Mouse (Mus musculus): ENCODE measurements around the gene Sae1. TPM values are rescaled to one million over a fixed set of nuclear protein-coding genes. Genes with fewer than 3 reads are reported as not detected.
A peak's percentile ranks its signal among the peaks of the same experiment; 100 is the strongest.
"Not testable (repeated sequence)": the region's sequence is repeated elsewhere in the genome, so short reads cannot be mapped to it uniquely, and the experiment has no call there.

Sae1 gene
- polyA plus RNA-seq, 1 experiment, result 92.9 TPM

DNA sequence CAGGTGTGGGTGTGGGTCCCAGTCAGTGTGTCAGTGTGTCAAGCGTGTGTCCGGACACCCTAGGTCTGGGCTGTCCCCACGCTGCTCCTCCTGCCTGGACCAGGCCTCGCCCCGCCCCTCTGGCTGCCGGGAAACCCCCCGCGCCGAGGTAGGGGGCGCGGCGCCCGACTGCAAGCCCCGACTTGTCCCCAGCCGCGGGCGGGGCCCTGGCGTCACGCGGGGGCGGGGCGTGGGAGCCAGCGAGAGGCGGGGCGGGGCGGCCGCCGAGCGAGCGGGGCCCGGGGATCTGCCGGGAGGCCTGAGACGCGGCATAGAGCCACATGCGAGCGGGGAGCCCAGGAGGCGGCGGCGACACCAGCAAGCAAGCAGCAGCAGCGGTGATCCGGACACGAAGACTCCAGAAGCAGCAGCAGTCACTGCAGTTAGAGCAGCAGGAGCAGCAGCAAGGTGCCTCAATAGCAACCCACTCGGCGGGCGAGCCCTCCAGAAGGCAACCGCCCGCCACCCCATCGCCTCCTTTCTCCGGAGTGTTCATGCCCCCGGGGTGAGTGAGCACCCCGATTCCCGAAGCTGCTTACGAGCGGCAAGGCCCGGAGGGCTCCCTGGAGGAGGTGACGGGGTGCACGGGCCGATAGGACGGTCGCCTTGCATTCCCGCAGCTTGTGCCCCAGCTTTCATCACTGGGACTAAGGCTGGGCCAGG is 78.1 kb downstream of the Sae1 start:
- no peak for TF ChIP-seq GATA1 (IDR thresholded peaks at IDR 0.05; ENCODE audit: low read length)

DNA sequence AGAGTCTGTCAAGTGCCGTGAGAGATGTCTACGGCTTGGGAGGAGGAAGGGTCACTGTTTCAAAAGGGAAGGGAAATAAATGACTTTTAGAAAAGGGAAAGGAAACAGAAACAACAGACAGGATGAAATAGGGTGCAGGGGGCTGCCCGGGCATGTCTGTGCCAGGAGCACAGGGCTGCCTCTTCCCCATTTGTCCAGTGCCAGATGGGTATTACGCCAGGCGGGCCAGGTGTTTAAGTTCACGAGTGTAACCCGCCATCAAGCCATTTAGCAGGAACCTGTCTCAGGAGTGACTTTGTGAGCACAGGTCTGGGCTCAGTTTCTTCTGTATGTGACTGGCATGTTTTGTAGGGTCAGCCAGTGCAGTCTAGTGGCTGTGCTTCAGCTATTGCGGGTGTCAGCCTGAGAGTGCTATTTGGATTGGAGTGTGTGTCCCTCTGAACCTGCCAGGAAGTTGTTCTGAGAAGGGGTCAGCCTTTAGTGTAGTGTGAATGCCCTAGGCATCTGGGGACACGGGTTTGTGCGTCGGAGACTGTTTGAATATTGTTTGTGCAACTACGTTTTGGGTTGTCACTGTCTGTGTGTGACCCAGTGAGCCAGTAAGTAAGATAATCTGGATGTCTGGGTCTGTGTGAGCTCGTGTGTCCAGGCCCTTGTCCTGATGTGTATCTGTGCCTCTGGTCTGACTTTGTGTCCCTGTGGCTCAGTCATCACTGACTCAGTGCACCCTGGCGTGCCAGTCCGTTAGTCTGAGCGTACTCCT is 78.9 kb downstream of the Sae1 start:
- TF ChIP-seq GATA1 (IDR thresholded peaks at IDR 0.05; ENCODE audit: low read length), result no peak

DNA sequence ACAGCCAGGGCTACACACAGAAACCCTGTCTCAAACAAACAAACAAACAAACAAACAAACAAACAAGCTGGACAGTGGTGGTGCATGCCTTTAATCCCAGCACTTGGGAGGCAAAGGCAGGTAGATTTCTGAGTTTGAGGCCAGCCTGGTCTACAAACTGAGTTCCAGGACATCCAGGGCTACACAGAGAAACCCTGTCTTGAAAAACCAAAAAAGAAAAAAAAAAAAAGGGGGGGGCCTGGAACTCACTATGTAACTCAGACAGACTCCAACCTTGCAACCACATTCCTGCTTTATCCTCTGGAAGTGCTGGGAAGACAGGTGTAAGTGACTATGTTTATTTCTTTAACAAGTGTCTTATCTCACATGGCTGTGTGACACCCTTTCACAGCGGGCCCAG is 79.5 kb downstream of the Sae1 start, which contains the start of gene Bbc3:
Gene Bbc3, plus strand, starts transcription at position 301 of the 400 bp plus-strand sequence.
- not testable (repeated sequence) for TF ChIP-seq GATA1 (IDR thresholded peaks at IDR 0.05; ENCODE audit: low read length)

DNA sequence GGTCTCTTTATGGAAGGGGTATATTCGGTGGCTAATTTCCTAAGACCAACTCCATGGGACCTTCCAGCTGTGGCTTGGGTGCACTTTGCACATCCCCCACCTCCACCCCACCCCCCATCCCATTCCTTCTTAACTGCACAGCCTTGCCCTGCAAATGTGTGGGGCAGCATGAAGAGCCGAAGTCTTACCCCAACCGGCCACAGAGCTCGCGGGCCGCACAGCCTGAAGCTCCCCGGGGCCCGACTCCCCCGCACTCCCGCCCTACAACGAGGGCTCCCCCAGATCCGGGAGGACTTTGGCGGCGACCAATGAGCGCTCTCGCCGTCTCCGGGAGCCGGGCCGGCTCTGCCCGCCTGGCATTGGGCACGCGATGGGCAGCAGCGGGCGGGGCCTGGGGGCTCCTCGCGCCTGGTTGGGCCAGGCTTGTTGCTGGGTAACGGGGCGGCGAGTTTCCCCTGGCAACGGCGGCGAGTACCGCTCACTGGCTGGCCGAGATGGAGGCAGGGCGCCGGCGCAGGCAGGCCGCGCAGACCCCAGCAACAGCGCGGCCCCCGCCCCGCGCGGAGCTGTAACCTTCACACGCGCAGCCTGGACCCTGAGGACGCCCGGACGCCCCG is 88.1 kb downstream of the Sae1 start:
- TF ChIP-seq GATA1 (IDR thresholded peaks at IDR 0.05; ENCODE audit: low read length), result no peak

DNA sequence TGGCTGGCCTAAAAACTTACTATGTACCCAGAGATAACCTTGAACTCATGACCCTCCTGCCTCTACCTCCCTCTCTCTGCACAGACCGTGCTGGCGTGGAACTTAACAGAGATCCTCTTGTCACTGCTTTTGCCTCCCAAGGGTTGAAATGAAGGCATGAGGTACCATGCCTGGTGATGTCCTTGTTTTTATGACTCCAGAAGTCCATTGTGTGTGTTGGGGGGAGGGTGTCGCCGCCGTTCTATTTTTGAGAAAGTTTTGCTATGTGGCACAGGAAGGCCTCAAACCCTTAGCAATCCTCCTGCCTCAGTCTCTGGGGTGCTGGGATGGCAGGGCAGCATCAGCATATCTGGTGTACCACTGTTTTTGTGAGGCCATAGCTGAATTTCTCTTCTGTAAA is 88.7 kb downstream of the Sae1 start:
- no peak for TF ChIP-seq GATA1 (IDR thresholded peaks at IDR 0.05; ENCODE audit: low read length)

DNA sequence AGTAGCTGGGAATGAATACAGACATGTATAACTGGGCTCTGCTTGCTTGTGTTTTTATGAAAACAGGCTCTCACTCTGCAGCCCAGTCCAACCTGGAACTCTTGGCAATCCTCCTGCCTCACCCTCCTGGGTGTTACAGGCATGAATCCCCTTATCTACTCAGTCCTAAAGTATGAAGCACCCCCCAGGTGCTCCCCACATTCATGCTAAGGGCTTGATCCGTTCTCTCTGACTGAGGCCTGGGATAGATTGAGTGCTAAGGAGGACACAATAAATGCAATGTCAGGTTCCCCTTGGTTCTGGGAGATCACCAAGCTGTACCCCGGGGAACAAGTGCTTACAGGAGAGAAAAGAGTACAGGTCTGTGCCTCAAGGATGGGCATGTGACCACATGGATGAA is 90.0 kb downstream of the Sae1 start:
- TF ChIP-seq GATA1 (IDR thresholded peaks at IDR 0.05; ENCODE audit: low read length), result no peak

DNA sequence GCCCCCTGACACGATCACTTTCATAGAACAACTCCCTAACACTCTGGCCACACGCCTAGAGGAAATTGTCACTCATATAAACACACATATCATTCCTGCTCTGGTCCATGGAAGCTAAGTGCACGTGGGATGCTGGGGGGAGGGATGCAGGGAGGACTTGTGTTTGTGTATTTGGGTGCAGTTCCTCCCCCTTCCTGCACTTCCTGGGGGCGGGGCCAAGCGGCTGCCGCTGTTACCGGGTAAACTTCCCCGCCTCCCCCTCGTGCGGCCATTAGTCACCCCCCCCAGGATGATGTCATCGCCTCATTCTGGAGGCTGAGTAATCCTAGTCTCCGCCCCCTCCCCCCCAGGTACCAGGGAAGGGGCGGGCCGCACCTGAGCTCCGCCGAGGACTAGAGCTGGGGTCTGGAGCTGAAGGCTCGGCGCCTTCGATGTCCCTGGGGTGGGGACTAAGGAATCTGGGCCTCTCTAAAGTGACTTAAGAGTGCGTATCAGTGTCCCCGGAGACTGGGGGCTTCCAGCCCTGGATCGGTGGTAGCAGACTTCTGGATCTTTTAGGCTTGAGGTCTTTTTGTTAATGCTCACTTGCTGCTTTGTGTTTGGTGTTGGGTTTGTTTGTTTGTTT is 90.7 kb downstream of the Sae1 start:
- TF ChIP-seq GATA1 (IDR thresholded peaks at IDR 0.05; ENCODE audit: low read length), result no peak

DNA sequence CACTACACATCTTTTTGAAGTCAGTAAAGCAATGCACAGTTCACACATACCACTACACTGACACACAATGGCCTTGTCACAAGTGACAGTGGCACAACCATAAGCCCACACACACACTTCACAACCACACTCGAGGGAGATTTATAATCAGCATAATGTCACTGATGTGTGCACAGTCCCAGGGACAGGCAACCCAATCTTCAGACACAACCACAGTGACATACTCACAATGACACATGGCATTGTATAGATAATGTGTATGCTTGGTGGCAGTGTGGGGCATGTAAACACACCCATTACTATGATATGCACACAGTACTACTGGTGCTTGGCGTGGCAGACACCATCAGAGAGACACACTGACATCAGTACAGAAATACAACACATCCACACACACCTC is 91.5 kb downstream of the Sae1 start:
- no peak for TF ChIP-seq GATA1 (IDR thresholded peaks at IDR 0.05; ENCODE audit: low read length)

DNA sequence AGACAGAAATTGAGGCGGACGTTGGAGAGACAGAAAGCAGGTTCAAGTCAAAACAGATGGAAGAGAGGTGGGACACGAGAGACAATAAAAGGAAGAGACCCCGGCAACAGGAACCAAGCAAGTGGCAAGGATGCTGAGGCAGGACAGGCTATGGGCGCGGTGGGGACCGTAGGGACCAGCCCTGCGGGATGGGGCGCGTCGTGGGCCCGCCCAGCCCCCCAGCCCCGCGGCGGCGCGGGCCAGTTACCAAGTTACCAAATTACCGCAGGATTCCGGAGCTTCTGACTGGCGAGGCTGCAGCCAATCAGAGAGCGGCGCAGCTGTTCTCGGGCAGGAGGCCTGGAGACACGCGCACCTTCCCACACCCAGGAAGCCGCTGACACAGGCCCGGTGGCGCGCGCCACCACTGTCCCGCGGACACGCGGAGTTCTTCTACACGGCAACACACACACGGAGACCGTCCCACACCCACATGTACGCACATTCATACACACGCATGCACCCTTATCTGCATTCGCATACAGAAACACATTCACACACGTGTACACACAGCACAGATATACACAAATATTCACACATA is 92.2 kb downstream of the Sae1 start:
- TF ChIP-seq GATA1 (IDR thresholded peaks at IDR 0.05; ENCODE audit: low read length), result no peak

DNA sequence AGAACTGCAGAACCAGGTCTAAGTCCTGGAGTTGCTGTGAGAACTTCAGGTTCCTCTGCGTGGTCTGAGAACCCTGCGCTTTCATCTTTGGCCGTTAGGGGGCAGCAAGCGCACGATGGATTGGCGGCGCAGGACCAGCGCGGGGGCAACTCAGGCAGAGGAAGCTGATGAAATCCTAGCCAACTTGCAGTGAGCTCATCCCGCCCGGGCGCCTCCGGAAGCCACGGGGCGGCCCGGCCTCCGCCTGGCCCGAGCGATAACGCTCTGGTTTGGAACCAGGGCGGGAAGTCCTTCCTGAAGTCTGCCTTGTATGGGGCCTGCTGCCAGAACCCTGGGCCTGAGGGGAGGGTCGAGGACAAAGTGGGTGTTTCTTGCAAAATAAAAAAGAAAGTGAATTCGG is 92.8 kb downstream of the Sae1 start:
- peak; percentile 7 for TF ChIP-seq GATA1 (IDR thresholded peaks at IDR 0.05; ENCODE audit: low read length)

DNA sequence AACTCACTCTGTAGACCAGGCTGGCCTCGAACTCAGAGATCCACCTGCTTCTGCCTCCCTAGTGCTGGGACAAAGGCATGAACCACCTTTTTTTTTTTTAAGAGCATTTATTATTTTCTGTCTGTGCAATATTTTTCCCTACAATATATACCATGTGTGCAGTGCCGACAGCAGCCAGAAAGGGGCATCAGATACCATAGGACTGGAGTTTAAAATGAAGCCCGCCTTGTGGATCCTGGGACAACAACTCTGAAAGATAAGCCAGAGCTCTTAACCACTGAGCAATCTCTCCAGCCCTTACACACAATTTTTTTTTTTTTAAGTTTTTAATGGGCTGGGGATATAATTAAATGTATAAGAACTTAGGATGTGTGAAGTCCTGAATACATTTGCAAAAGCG is 93.3 kb downstream of the Sae1 start:
- TF ChIP-seq GATA1 (IDR thresholded peaks at IDR 0.05; ENCODE audit: low read length), result no peak

DNA sequence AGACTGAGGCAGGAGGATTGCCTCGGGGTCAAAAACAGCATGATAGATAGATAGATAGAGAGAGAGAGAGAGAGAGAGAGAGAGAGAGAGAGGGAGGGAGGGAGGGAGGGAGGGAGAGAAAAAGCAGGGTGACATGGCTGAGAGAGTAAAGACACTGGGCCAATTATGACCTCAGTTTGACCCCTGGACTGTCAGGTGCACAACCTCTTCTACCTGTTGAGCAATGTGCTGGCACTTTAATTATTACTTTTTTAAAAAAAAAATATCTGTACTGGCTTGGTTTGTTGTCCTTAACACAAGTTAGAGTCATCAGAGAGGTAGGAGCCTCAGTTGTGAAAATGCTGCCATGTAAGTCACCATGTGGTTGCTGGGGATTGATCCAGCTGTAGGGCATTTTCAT is 99.8 kb downstream of the Sae1 start:
- TF ChIP-seq GATA1 (IDR thresholded peaks at IDR 0.05; ENCODE audit: low read length), result no peak

DNA sequence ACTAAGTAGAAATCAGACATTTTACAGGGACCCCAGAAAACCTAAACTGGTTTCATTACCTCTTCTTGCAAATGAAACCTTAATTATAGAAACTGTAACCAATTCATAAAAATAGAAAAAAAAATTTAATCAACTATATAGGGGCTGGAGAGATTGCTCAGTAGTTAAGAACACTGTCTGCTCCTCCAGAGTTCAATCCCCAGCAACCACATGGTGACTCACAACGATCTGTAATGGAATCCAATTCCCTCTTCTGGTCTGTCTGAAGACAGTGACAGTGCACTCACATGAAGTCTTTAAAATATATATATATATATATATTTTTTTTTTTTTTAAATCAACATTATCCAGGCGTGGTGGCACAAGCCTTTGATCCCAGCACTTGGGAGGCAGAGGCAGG is 100.6 kb downstream of the Sae1 start:
- TF ChIP-seq GATA1 (IDR thresholded peaks at IDR 0.05; ENCODE audit: low read length), result no peak

DNA sequence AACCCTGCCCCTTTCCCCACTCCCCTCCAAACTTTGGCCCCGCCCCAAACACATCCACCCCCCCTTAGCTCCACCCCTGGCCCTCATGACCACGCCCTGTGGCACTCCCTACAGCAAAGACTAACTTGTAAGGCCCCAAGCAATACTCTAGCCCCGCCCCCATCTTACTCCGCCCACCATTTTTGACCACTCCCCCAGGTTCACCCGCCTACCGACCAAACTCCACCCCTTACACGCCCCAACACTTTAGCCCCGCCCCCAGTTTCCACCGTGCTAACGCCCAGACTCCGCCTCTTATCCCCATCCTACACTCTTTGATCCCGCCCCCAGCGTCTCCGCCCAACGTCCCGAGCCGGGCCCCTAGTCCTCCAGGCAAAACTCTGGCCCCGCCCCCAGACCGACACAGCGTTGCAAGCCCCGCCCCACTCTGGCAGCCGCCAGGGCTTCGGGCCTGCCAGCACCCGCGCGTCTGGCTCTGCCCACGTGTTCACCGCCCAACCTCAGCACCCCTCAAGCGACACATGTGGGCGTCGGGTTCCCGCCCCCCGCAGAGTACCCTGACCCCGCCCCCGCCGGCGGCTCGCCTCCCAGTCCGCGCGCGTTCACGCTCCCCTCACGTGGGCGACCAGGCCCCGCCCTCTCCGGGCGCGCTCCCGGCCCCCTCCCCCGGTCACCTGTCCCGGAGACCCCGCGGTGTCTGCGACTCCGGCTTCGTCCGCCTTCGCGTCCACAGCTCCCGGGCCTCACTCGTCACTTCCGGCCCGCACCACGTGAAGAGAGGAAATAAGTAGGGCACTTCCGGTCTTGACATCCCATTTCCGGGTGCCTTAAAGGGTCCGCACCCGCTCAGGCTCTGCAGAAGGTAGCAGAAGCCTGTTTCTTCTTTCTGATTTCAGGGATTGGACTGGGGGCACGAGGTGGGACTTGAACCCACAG is 101.3 kb downstream of the Sae1 start, which contains the start of gene Ccdc9:
Gene Ccdc9, minus strand, starts transcription at position 770 of the 936 bp plus-strand sequence.
- TF ChIP-seq GATA1 (IDR thresholded peaks at IDR 0.05; ENCODE audit: low read length), result no peak
